Mouse (Mus musculus) intestine, embryonic 14.5 days (tissue): ENCODE results near the gene Dirc2. TPM values are rescaled to one million over a fixed set of nuclear protein-coding genes. Genes with fewer than 3 reads are reported as not detected.
A peak's percentile ranks its signal among the peaks of the same experiment; 100 is the strongest.

Experiments used
- ATAC-seq: fragments of 200-750 bp; cut with Nextera tagmentation; replicated peaks from 2 replicates; pipeline ENCODE4 v1.8.0; 2017; ENCODE audit warnings: low read depth, moderate number of reproducible peaks, moderate TSS enrichment, moderate library complexity; ENCODE audit not compliant: low FRiP score, low TSS enrichment
- DNase-seq: peaks from one replicate; pipeline ENCODE4 v3.0.0-alpha.2; 2018; ENCODE audit warnings: low spot score
- H3K27ac ChIP-seq: fragments of 300-500 bp; sonication (generic); 2 replicates; pipeline ENCODE4 v1.5.1; 2014; ENCODE audit warnings: low read depth, mild to moderate bottlenecking, control low read depth
- H3K27me3 ChIP-seq: fragments of 300-500 bp; sonication (generic); replicated peaks from 2 replicates; pipeline ENCODE4 v1.6.1; 2014; ENCODE audit warnings: low read length, control low read depth; ENCODE audit not compliant: control insufficient read depth, insufficient read depth
- H3K36me3 ChIP-seq: fragments of 300-500 bp; sonication (generic); 2 replicates; pipeline ENCODE4 v1.6.1; 2014; ENCODE audit warnings: low read length, control low read depth; ENCODE audit not compliant: control insufficient read depth, insufficient read depth
- H3K4me1 ChIP-seq: fragments of 300-500 bp; sonication (generic); replicated peaks from 2 replicates; pipeline ENCODE4 v1.6.1; 2014; ENCODE audit warnings: low read length, control low read depth, mixed read lengths; ENCODE audit not compliant: control insufficient read depth, insufficient read depth
- H3K4me2 ChIP-seq: fragments of 300-500 bp; sonication (generic); 2 replicates; pipeline ENCODE4 v1.6.1; 2014; ENCODE audit warnings: low read length
- H3K4me3 ChIP-seq: fragments of 300-500 bp; sonication (generic); 2 replicates; pipeline ENCODE4 v1.5.1; 2014; ENCODE audit warnings: low read depth, low read length, control low read depth, mixed read lengths
- H3K9ac ChIP-seq: fragments of 300-500 bp; sonication (generic); 2 replicates; pipeline ENCODE4 v1.6.1; 2014; ENCODE audit warnings: mild to moderate bottlenecking, low read length
- H3K9me3 ChIP-seq: fragments of 300-500 bp; sonication (generic); 2 replicates; pipeline ENCODE4 v1.6.1; 2016; ENCODE audit warnings: low read length, control low read depth; ENCODE audit not compliant: control insufficient read depth
- WGBS: fragments of 180-500 bp; shearing (Covaris S2); extraction: QIAGEN DNeasy Blood & Tissue Kit; methylation state at CpG from one replicate; pipeline ENCODE4 v1.1.7; 2014; 5-methylcytosine and 5-hydroxymethylcytosine counted together
- polyA plus RNA-seq: library from polyadenylated mRNA; unstranded; fragments of >200 nt; fragmentation: Nextera tagmentation; extraction: Ambion mirVana; gene quantifications from 2 replicates; pipeline ENCODE4 v1.2.1, GENCODE M21; 2014

Dirc2 gene
- polyA plus RNA-seq, 1 experiment from 2014 or later, result 18.6 TPM

- DNase-seq, result no peak
Observed at GRCm38 (mm10) chr16:35768469-35768784, 729 bp downstream of the Dirc2 start.

GRCm38 (mm10) chr16:35766366-35766765 is 2.8 kb downstream of the Dirc2 start:
- no peak for ATAC-seq
- no peak overlapping the region for H3K27ac ChIP-seq
- H3K4me1 ChIP-seq, result peaks cover 11% of the 10 kb centered on the region
- DNase-seq, result no peak
- H3K36me3 ChIP-seq, result no peaks in the 10 kb centered on the region
- H3K27me3 ChIP-seq, result no peaks in the 10 kb centered on the region
- no peaks in the 10 kb centered on the region for H3K9me3 ChIP-seq
- no peak overlapping the region for H3K9ac ChIP-seq
- WGBS, result 75% methylated on average over 3 of the region's 3 CpGs
- H3K4me3 ChIP-seq, result no peak overlapping the region
- no peak overlapping the region for H3K4me2 ChIP-seq

More at GRCm38 (mm10) chr16:35768469-35768784, 729 bp downstream of the Dirc2 start:
- no peaks in the 10 kb centered on the region for H3K36me3 ChIP-seq
- peaks cover 11% of the 10 kb centered on the region for H3K4me1 ChIP-seq
- peak overlapping the region; percentile 89 for H3K4me3 ChIP-seq
- no peak overlapping the region for H3K27ac ChIP-seq
- H3K9ac ChIP-seq, result peak overlapping the region; percentile 74
- H3K4me2 ChIP-seq, result peak overlapping the region; percentile 63
- ATAC-seq, result no peak
- no peaks in the 10 kb centered on the region for H3K9me3 ChIP-seq
- H3K27me3 ChIP-seq, result no peaks in the 10 kb centered on the region
- 21% methylated on average over 6 of the region's 6 CpGs for WGBS

- H3K4me2 ChIP-seq, result no peak overlapping the region
- no peaks in the 10 kb centered on the region for H3K27me3 ChIP-seq
- peaks cover 6% of the 10 kb centered on the region for H3K4me1 ChIP-seq
- H3K4me3 ChIP-seq, result no peak overlapping the region
- no peaks in the 10 kb centered on the region for H3K9me3 ChIP-seq
- no peaks in the 10 kb centered on the region for H3K36me3 ChIP-seq
- WGBS, result 68% methylated on average over 2 of the region's 2 CpGs
- ATAC-seq, result no peak
- DNase-seq, result no peak
- H3K27ac ChIP-seq, result no peak overlapping the region
- H3K9ac ChIP-seq, result no peak overlapping the region
Observed at GRCm38 (mm10) chr16:35765449-35765848, 3.7 kb downstream of the Dirc2 start.

GRCm38 (mm10) chr16:35764941-35765340 is 4.2 kb downstream of the Dirc2 start:
- Histone ChIP-seq H3K27me3 (no peaks in the 10 kb centered on the region), H3K36me3 (no peaks in the 10 kb centered on the region), H3K4me1 (peaks cover 6% of the 10 kb centered on the region), H3K4me2 (no peak overlapping the region), H3K27ac (no peak overlapping the region), H3K9me3 (no peaks in the 10 kb centered on the region), H3K4me3 (no peak overlapping the region), H3K9ac (no peak overlapping the region)
- no peak for ATAC-seq
- DNase-seq, result no peak
- 83% methylated on average over 1 of the region's 1 CpGs for WGBS

GRCm38 (mm10) chr16:35763590-35764296 is 5.4 kb downstream of the Dirc2 start:
- no peak overlapping the region for H3K4me3 ChIP-seq
- no peaks in the 10 kb centered on the region for H3K9me3 ChIP-seq
- ATAC-seq (no peak), DNase-seq (no peak)
- WGBS, result 80% methylated on average over 11 of the region's 11 CpGs
- H3K27me3 ChIP-seq, result no peaks in the 10 kb centered on the region
- no peak overlapping the region for H3K9ac ChIP-seq
- H3K27ac ChIP-seq, result no peak overlapping the region
- H3K4me2 ChIP-seq, result no peak overlapping the region
- H3K4me1 ChIP-seq, result peaks cover 6% of the 10 kb centered on the region
- no peaks in the 10 kb centered on the region for H3K36me3 ChIP-seq

- H3K36me3 ChIP-seq, result no peaks in the 10 kb centered on the region
- H3K4me1 ChIP-seq, result no peaks in the 10 kb centered on the region
- H3K4me2 ChIP-seq, result no peak overlapping the region
- 90% methylated on average over 5 of the region's 5 CpGs for WGBS
- no peaks in the 10 kb centered on the region for H3K9me3 ChIP-seq
- H3K9ac ChIP-seq, result no peak overlapping the region
- H3K27me3 ChIP-seq, result no peaks in the 10 kb centered on the region
- no peak for ATAC-seq
- H3K27ac ChIP-seq, result no peak overlapping the region
- H3K4me3 ChIP-seq, result no peak overlapping the region
- no peak for DNase-seq
Observed at GRCm38 (mm10) chr16:35759401-35759800, 9.8 kb downstream of the Dirc2 start.

GRCm38 (mm10) chr16:35756697-35757096 is 12.5 kb downstream of the Dirc2 start:
- Histone ChIP-seq H3K27me3 (no peaks in the 10 kb centered on the region), H3K9ac (no peak overlapping the region), H3K9me3 (no peaks in the 10 kb centered on the region), H3K4me2 (no peak overlapping the region), H3K4me1 (no peaks in the 10 kb centered on the region), H3K36me3 (no peaks in the 10 kb centered on the region), H3K4me3 (no peak overlapping the region), H3K27ac (no peak overlapping the region)
- WGBS, result 88% methylated on average over 9 of the region's 9 CpGs
- DNase-seq (no peak), ATAC-seq (no peak)

GRCm38 (mm10) chr16:35755502-35756334 is 13.4 kb downstream of the Dirc2 start:
- ATAC-seq (no peak), DNase-seq (no peak)
- Histone ChIP-seq H3K9ac (no peak overlapping the region), H3K4me3 (no peak overlapping the region), H3K27ac (no peak overlapping the region), H3K9me3 (no peaks in the 10 kb centered on the region), H3K27me3 (no peaks in the 10 kb centered on the region), H3K36me3 (no peaks in the 10 kb centered on the region), H3K4me2 (no peak overlapping the region), H3K4me1 (no peaks in the 10 kb centered on the region)
- WGBS, result 81% methylated on average over 6 of the region's 6 CpGs
